Mouse (Mus musculus) neural tube, embryonic 13.5 days (tissue): Measurements from ENCODE around the gene Hmgb3. TPM values are rescaled to one million over a fixed set of nuclear protein-coding genes. Genes with fewer than 3 reads are reported as not detected.
"Not testable (repeated sequence)": the region's sequence is repeated elsewhere in the genome, so short reads cannot be mapped to it uniquely, and the experiment has no call there.

Source experiments
- ATAC-seq: fragments of 200-750 bp; cut with Nextera tagmentation; 2 replicates; pipeline ENCODE4 v1.8.0; 2017; ENCODE audit warnings: low read depth, mild to moderate bottlenecking, moderate TSS enrichment, moderate library complexity
- H3K27ac ChIP-seq: fragments of 300-500 bp; sonication (generic); replicated peaks from 2 replicates; pipeline ENCODE4 v1.5.1; 2015; ENCODE audit warnings: moderate library complexity, mild to moderate bottlenecking, inconsistent platforms
- H3K27me3 ChIP-seq: fragments of 300-500 bp; sonication (generic); 2 replicates; pipeline ENCODE4 v1.6.1; 2015; ENCODE audit warnings: mild to moderate bottlenecking, inconsistent platforms
- H3K36me3 ChIP-seq: fragments of 300-500 bp; sonication (generic); 2 replicates; pipeline ENCODE4 v1.6.1; 2015; ENCODE audit warnings: mild to moderate bottlenecking, inconsistent platforms
- H3K4me1 ChIP-seq: fragments of 300-500 bp; sonication (generic); replicated peaks from 2 replicates; pipeline ENCODE4 v1.6.1; 2015; ENCODE audit warnings: inconsistent platforms
- H3K4me2 ChIP-seq: fragments of 300-500 bp; sonication (generic); 2 replicates; pipeline ENCODE4 v1.6.1; 2015; ENCODE audit warnings: inconsistent platforms, mild to moderate bottlenecking, moderate library complexity
- H3K4me3 ChIP-seq: fragments of 300-500 bp; sonication (generic); 2 replicates; pipeline ENCODE4 v1.5.1; 2015; ENCODE audit warnings: mild to moderate bottlenecking, inconsistent platforms
- H3K9ac ChIP-seq: fragments of 300-500 bp; sonication (generic); 2 replicates; pipeline ENCODE4 v1.6.1; 2015; ENCODE audit warnings: moderate library complexity, mild to moderate bottlenecking, inconsistent platforms
- H3K9me3 ChIP-seq: fragments of 300-500 bp; sonication (generic); 2 replicates; pipeline ENCODE4 v1.6.1; 2016; ENCODE audit warnings: inconsistent platforms
- WGBS: fragments of 180-500 bp; shearing (Covaris S2); methylation state at CpG from one replicate; pipeline ENCODE4 v1.1.7; 2015; 5-methylcytosine and 5-hydroxymethylcytosine counted together
- polyA plus RNA-seq: library from polyadenylated mRNA; unstranded; fragments of >200 nt; fragmentation: Nextera tagmentation; extraction: Ambion mirVana; gene quantifications from 2 replicates; pipeline ENCODE4 v1.2.1, GENCODE M21; 2015

Gene Hmgb3
- 546 and 587 TPM in 2 replicates for polyA plus RNA-seq

GRCm38 (mm10) chrX:71555415-71556114 is at the start of gene Hmgb3:
Hmgb3 (plus strand) TSS chrX:71555918.
- H3K27ac ChIP-seq: peak within 1 kb of the TSS; percentile 97
- peaks cover 16% of the 10 kb centered on the region; the same call in 1 of the 2 replicates for H3K4me1 ChIP-seq
- H3K4me2 ChIP-seq: peak within 1 kb of the TSS; percentile 65
- peak within 1 kb of the TSS; percentile 92 for H3K9ac ChIP-seq
- WGBS: 25% methylated on average over 51 of the region's 59 CpGs
- no peaks in the 10 kb centered on the region for H3K27me3 ChIP-seq
- H3K9me3 ChIP-seq: no peaks in the 10 kb centered on the region
- peak; percentile 97 for ATAC-seq
- H3K36me3 ChIP-seq: peaks cover 10% of the 10 kb centered on the region
- peak within 1 kb of the TSS; percentile 65 for H3K4me3 ChIP-seq

- ATAC-seq, H3K27ac ChIP-seq, H3K4me3 ChIP-seq: not testable (repeated sequence)
Observed at GRCm38 (mm10) chrX:71506591-71506990, 49.1 kb upstream of the Hmgb3 start.

GRCm38 (mm10) chrX:71519252-71519651 is 36.5 kb upstream of the Hmgb3 start:
- H3K4me1 ChIP-seq: no peaks in the 10 kb centered on the region
- no peak overlapping the region for H3K27ac ChIP-seq
- ATAC-seq: no peak
- no peaks in the 10 kb centered on the region for H3K27me3 ChIP-seq
- no peak overlapping the region for H3K4me3 ChIP-seq
- H3K9me3 ChIP-seq: no peaks in the 10 kb centered on the region
- H3K9ac ChIP-seq: no peak overlapping the region
- WGBS: 80% methylated on average over 4 of the region's 4 CpGs
- no peaks in the 10 kb centered on the region for H3K36me3 ChIP-seq
- no peak overlapping the region for H3K4me2 ChIP-seq

More at GRCm38 (mm10) chrX:71506591-71506990, 49.1 kb upstream of the Hmgb3 start:
- 88% methylated on average over 4 of the region's 4 CpGs for WGBS
- not testable (repeated sequence) for H3K9ac ChIP-seq, H3K27me3 ChIP-seq, H3K4me1 ChIP-seq, H3K9me3 ChIP-seq, H3K36me3 ChIP-seq, H3K4me2 ChIP-seq

- no peaks in the 10 kb centered on the region for H3K36me3 ChIP-seq
- H3K9me3 ChIP-seq: no peaks in the 10 kb centered on the region
- no peaks in the 10 kb centered on the region for H3K27me3 ChIP-seq
- no peak overlapping the region for H3K4me3 ChIP-seq
- H3K27ac ChIP-seq: no peak overlapping the region
- peaks cover 3% of the 10 kb centered on the region; the same call in 1 of the 2 replicates for H3K4me1 ChIP-seq
- H3K4me2 ChIP-seq: no peak overlapping the region
- 97% methylated on average over 3 of the region's 3 CpGs for WGBS
- no peak for ATAC-seq
- H3K9ac ChIP-seq: no peak overlapping the region
Observed at GRCm38 (mm10) chrX:71522889-71523288, 32.8 kb upstream of the Hmgb3 start.

GRCm38 (mm10) chrX:71524310-71524709 is 31.4 kb upstream of the Hmgb3 start:
- WGBS: 75% methylated on average over 2 of the region's 2 CpGs

GRCm38 (mm10) chrX:71525593-71526299 is 30.0 kb upstream of the Hmgb3 start:
- Histone ChIP-seq H3K4me1 (peaks cover 13% of the 10 kb centered on the region; the same call in 1 of the 2 replicates), H3K9ac (no peak overlapping the region), H3K27ac (no peak overlapping the region), H3K4me3 (no peak overlapping the region), H3K4me2 (no peak overlapping the region), H3K36me3 (no peaks in the 10 kb centered on the region), H3K9me3 (no peaks in the 10 kb centered on the region), H3K27me3 (no peaks in the 10 kb centered on the region)
- WGBS: 78% methylated on average over 3 of the region's 3 CpGs
- ATAC-seq: no peak

More at GRCm38 (mm10) chrX:71524310-71524709, 31.4 kb upstream of the Hmgb3 start:
- no peak for ATAC-seq
- Histone ChIP-seq H3K9me3 (no peaks in the 10 kb centered on the region), H3K4me3 (no peak overlapping the region), H3K9ac (no peak overlapping the region), H3K4me1 (peaks cover 13% of the 10 kb centered on the region; the same call in 1 of the 2 replicates), H3K36me3 (no peaks in the 10 kb centered on the region), H3K4me2 (no peak overlapping the region), H3K27me3 (no peaks in the 10 kb centered on the region), H3K27ac (no peak overlapping the region)

- Histone ChIP-seq H3K4me2 (no peak overlapping the region), H3K27me3 (no peaks in the 10 kb centered on the region), H3K36me3 (no peaks in the 10 kb centered on the region), H3K27ac (peak overlapping the region; percentile 46; the same call in 1 of the 2 replicates), H3K9ac (no peak overlapping the region), H3K9me3 (no peaks in the 10 kb centered on the region), H3K4me1 (peaks cover 13% of the 10 kb centered on the region; the same call in 1 of the 2 replicates), H3K4me3 (no peak overlapping the region)
- ATAC-seq: no peak
- 91% methylated on average over 1 of the region's 1 CpGs for WGBS
Observed at GRCm38 (mm10) chrX:71527461-71527860, 28.3 kb upstream of the Hmgb3 start.

- Histone ChIP-seq H3K4me1 (peaks cover 13% of the 10 kb centered on the region; the same call in 1 of the 2 replicates), H3K9me3 (no peaks in the 10 kb centered on the region), H3K36me3 (no peaks in the 10 kb centered on the region), H3K4me3 (no peak overlapping the region), H3K4me2 (no peak overlapping the region), H3K27ac (peak overlapping the region; percentile 79), H3K9ac (no peak overlapping the region), H3K27me3 (no peaks in the 10 kb centered on the region)
- 44% methylated on average over 3 of the region's 3 CpGs for WGBS
- ATAC-seq: peak; percentile 74
Observed at GRCm38 (mm10) chrX:71528150-71528549, 27.6 kb upstream of the Hmgb3 start.

GRCm38 (mm10) chrX:71528646-71529045 is 27.1 kb upstream of the Hmgb3 start:
- H3K36me3 ChIP-seq: no peaks in the 10 kb centered on the region

GRCm38 (mm10) chrX:71532635-71533034 is 23.1 kb upstream of the Hmgb3 start:
- no peak overlapping the region for H3K4me2 ChIP-seq
- H3K4me1 ChIP-seq: peaks cover 13% of the 10 kb centered on the region; the same call in 1 of the 2 replicates
- WGBS: 67% methylated on average over 3 of the region's 3 CpGs
- no peaks in the 10 kb centered on the region for H3K27me3 ChIP-seq
- H3K36me3 ChIP-seq: no peaks in the 10 kb centered on the region
- no peak overlapping the region for H3K4me3 ChIP-seq
- no peaks in the 10 kb centered on the region for H3K9me3 ChIP-seq
- H3K9ac ChIP-seq: no peak overlapping the region
- no peak overlapping the region for H3K27ac ChIP-seq
- ATAC-seq: no peak

More at GRCm38 (mm10) chrX:71528646-71529045, 27.1 kb upstream of the Hmgb3 start:
- H3K4me2 ChIP-seq: no peak overlapping the region
- H3K9ac ChIP-seq: no peak overlapping the region
- peaks cover 13% of the 10 kb centered on the region; the same call in 1 of the 2 replicates for H3K4me1 ChIP-seq
- H3K27ac ChIP-seq: peak overlapping the region; percentile 79
- H3K4me3 ChIP-seq: no peak overlapping the region
- WGBS: 50% methylated on average over 6 of the region's 6 CpGs
- no peaks in the 10 kb centered on the region for H3K27me3 ChIP-seq
- H3K9me3 ChIP-seq: no peaks in the 10 kb centered on the region
- peak; percentile 93 for ATAC-seq

- Histone ChIP-seq H3K36me3 (no peaks in the 10 kb centered on the region), H3K9me3 (no peaks in the 10 kb centered on the region), H3K27ac (no peak overlapping the region), H3K9ac (no peak overlapping the region), H3K4me1 (no peaks in the 10 kb centered on the region), H3K4me2 (no peak overlapping the region), H3K27me3 (no peaks in the 10 kb centered on the region), H3K4me3 (no peak overlapping the region)
- WGBS: 88% methylated on average over 5 of the region's 5 CpGs
- no peak for ATAC-seq
Observed at GRCm38 (mm10) chrX:71534102-71534501, 21.6 kb upstream of the Hmgb3 start.

GRCm38 (mm10) chrX:71537791-71538190 is 17.9 kb upstream of the Hmgb3 start:
- H3K4me3 ChIP-seq: no peak overlapping the region
- no peaks in the 10 kb centered on the region for H3K4me1 ChIP-seq
- no peaks in the 10 kb centered on the region for H3K9me3 ChIP-seq
- H3K4me2 ChIP-seq: no peak overlapping the region
- H3K27me3 ChIP-seq: no peaks in the 10 kb centered on the region
- WGBS: 73% methylated on average over 2 of the region's 2 CpGs
- no peak for ATAC-seq
- no peaks in the 10 kb centered on the region for H3K36me3 ChIP-seq
- H3K9ac ChIP-seq: no peak overlapping the region
- no peak overlapping the region for H3K27ac ChIP-seq
